Mouse (Mus musculus) ES-Bruce4 (cell line): ENCODE measurements around the gene Bub3. TPM values are rescaled to one million over a fixed set of nuclear protein-coding genes. Genes with fewer than 3 reads are reported as not detected.

Experiments used
- H3K27ac ChIP-seq: 2 replicates; pipeline ENCODE4 v1.5.1; 2012; ENCODE audit warnings: low read length, inconsistent platforms; ENCODE audit not compliant: insufficient read depth
- H3K27me3 ChIP-seq: 2 replicates; pipeline ENCODE4 v1.6.1; 2012; ENCODE audit warnings: mild to moderate bottlenecking, low read length, inconsistent platforms; ENCODE audit not compliant: control insufficient read depth, poor library complexity, insufficient read depth, severe bottlenecking
- H3K36me3 ChIP-seq: 2 replicates; pipeline ENCODE4 v1.6.1; 2012; ENCODE audit warnings: inconsistent platforms, mild to moderate bottlenecking, low read length, moderate library complexity; ENCODE audit not compliant: control insufficient read depth, poor library complexity, insufficient read depth, severe bottlenecking
- H3K4me1 ChIP-seq: one replicate; pipeline ENCODE4 v1.8.1; 2011; ENCODE audit warnings: low read length; ENCODE audit not compliant: control insufficient read depth, insufficient read depth
- H3K4me3 ChIP-seq: 2 replicates; pipeline ENCODE4 v1.5.1; 2011; ENCODE audit warnings: low read depth, mild to moderate bottlenecking, low read length
- H3K9ac ChIP-seq: 2 replicates; pipeline ENCODE4 v1.6.1; 2012; ENCODE audit warnings: low read depth, mild to moderate bottlenecking, inconsistent platforms; ENCODE audit not compliant: poor library complexity, severe bottlenecking
- H3K9me3 ChIP-seq: replicated peaks from 2 replicates; pipeline ENCODE4 v1.6.1; 2012; ENCODE audit warnings: mild to moderate bottlenecking, low read length, inconsistent platforms; ENCODE audit not compliant: control insufficient read depth, poor library complexity, insufficient read depth, severe bottlenecking
- CTCF ChIP-seq: IDR thresholded peaks from one replicate; pipeline ENCODE4 v1.8.1; 2011; ENCODE audit warnings: low read depth, low read length
- EP300 ChIP-seq: IDR thresholded peaks from 2 replicates; pipeline ENCODE4 v1.6.1; 2011; ENCODE audit warnings: low read depth, low read length; ENCODE audit not compliant: insufficient read depth
- POLR2A ChIP-seq: IDR thresholded peaks from one replicate; pipeline ENCODE4 v1.8.1; 2011; ENCODE audit warnings: low read length; ENCODE audit not compliant: insufficient read depth
- polyA plus RNA-seq: library from polyadenylated mRNA; stranded (reverse); fragments of >200 nt; gene quantifications from 2 replicates; pipeline ENCODE4 v1.2.4, GENCODE M21; 2011; ENCODE audit warnings: low read depth; ENCODE audit not compliant: missing spikeins, insufficient read depth, insufficient read length

Bub3 gene
- polyA plus RNA-seq, 1 experiment: 141 TPM

DNA sequence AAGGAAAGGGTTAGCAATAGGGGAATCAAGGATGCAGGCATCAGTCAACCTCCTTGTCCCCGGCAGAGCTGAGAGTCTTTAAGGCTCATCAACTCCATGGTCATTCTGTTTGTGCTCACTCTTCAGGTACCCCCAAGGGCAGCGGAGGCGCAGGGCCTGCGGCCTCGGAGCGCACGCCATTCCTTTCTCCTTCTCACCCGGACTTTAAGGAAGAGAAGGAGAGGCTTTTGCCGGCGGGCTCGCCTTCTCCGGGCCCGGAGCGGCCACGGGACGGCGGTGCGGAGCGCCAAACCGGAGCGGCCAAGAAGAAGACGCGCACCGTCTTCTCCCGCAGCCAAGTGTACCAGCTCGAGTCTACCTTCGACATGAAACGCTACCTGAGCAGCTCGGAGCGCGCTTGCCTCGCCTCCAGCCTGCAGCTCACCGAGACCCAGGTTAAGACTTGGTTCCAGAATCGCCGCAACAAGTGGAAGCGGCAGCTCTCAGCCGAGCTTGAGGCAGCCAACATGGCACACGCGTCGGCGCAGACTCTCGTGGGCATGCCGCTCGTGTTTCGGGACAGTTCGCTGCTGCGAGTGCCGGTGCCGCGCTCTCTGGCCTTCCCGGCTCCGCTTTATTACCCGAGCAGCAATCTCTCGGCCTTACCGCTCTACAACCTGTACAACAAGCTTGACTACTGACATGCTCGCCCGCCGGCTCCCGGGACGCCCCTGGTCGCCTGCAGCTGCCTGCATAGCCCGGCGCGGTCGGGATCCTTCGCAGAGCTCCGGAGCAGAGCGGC, 4.5 kb upstream of the Bub3 start:
- peak overlapping the region; percentile 31 for H3K9ac ChIP-seq
- no peak for TF ChIP-seq POLR2A
- TF ChIP-seq EP300: no peak
- TF ChIP-seq CTCF: no peak
- H3K36me3 ChIP-seq: no peaks in the 10 kb centered on the region
- no peaks in the 10 kb centered on the region for H3K4me1 ChIP-seq
- H3K9me3 ChIP-seq: no peaks in the 10 kb centered on the region
- peaks cover 48% of the 10 kb centered on the region for H3K27me3 ChIP-seq
- no peak overlapping the region for H3K27ac ChIP-seq
- H3K4me3 ChIP-seq: peak overlapping the region; percentile 52

DNA sequence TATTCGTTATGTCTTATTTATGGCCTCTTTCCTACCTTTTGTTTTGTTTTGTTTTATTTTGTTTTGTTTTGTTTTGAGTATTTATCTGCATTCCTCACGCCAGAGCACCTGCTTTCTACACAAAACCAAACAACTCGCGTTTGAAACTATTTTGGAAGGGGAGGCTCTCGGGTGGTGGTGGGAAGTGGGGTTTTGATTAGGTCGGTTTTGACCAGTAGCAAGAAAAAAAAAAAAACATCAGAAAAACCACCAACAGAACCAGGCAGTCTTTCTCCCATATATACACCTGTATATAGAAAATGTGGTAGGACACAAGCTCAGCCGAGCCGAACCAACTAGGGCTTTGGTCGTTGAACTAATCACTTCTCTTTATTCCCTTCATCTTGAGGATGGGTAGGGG, 3.9 kb upstream of the Bub3 start:
- TF ChIP-seq CTCF: no peak
- TF ChIP-seq EP300: no peak
- no peak for TF ChIP-seq POLR2A
- Histone ChIP-seq H3K4me3 (no peak overlapping the region), H3K9me3 (no peaks in the 10 kb centered on the region), H3K4me1 (no peaks in the 10 kb centered on the region), H3K27ac (no peak overlapping the region), H3K36me3 (no peaks in the 10 kb centered on the region), H3K27me3 (peaks cover 46% of the 10 kb centered on the region), H3K9ac (peak overlapping the region; percentile 31; the same call in 1 of the 2 replicates)

- Histone ChIP-seq H3K4me3 (peak overlapping the region; percentile 41), H3K4me1 (no peaks in the 10 kb centered on the region)
- TF ChIP-seq POLR2A: no peak
These were observed 3.3 kb upstream of the Bub3 start for GRCm38 (mm10) chr7:131556541-131557271.

GRCm38 (mm10) chr7:131557751-131558150, 2.3 kb upstream of the Bub3 start:
- Histone ChIP-seq H3K4me1 (no peaks in the 10 kb centered on the region), H3K27me3 (peaks cover 31% of the 10 kb centered on the region), H3K36me3 (peaks cover 7% of the 10 kb centered on the region), H3K9ac (no peak overlapping the region), H3K27ac (no peak overlapping the region), H3K4me3 (no peak overlapping the region), H3K9me3 (no peaks in the 10 kb centered on the region)
- TF ChIP-seq CTCF (no peak), POLR2A (no peak), EP300 (no peak)

More at GRCm38 (mm10) chr7:131556541-131557271, 3.3 kb upstream of the Bub3 start:
- Histone ChIP-seq H3K36me3 (peaks cover under 1% of the 10 kb centered on the region), H3K9me3 (no peaks in the 10 kb centered on the region), H3K27me3 (peaks cover 41% of the 10 kb centered on the region), H3K27ac (no peak overlapping the region), H3K9ac (peak overlapping the region; percentile 46)

DNA sequence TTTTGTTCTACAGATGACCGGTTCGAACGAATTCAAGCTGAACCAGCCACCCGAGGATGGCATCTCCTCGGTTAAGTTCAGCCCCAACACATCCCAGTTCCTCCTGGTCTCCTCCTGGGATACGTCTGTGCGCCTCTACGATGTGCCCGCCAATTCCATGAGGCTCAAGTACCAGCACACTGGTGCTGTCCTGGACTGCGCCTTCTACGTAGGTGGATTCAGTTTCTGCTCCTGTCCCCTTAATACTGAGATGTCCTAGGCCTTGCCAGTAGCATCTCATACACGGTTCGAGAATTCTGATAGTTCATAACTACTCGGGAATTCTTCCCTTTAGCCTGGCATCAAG, 648 bp downstream of the Bub3 start:
- Histone ChIP-seq H3K27me3 (peaks cover 10% of the 10 kb centered on the region), H3K9me3 (no peaks in the 10 kb centered on the region), H3K4me1 (no peaks in the 10 kb centered on the region), H3K27ac (peak overlapping the region; percentile 7; the same call in 1 of the 2 replicates), H3K9ac (peak overlapping the region; percentile 78), H3K4me3 (peak overlapping the region; percentile 85), H3K36me3 (peaks cover 34% of the 10 kb centered on the region)
- TF ChIP-seq CTCF (no peak), POLR2A (no peak), EP300 (no peak)

DNA sequence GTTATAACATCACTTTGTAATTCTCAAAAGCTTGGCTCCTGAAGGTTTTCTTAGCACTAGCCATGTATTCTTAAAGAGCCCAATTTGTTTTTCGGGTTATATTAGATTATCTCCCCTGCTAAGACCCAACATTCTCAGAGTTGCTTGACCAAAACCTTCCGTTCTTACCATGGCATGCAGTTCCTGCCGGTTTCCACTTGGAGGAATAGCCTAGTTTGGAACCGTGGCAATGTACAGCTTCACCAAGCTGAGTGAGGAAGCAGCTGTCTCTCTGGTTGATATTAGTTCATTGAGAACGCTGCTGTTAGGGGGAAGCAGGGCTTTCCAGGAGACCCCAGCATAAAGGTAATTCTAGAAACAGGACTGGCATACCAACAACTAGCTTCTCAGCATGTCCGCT, 15.2 kb downstream of the Bub3 start:
- Histone ChIP-seq H3K4me3 (no peak overlapping the region), H3K9me3 (no peaks in the 10 kb centered on the region), H3K27ac (no peak overlapping the region), H3K4me1 (no peaks in the 10 kb centered on the region), H3K27me3 (no peaks in the 10 kb centered on the region), H3K9ac (no peak overlapping the region), H3K36me3 (peaks cover 28% of the 10 kb centered on the region)
- TF ChIP-seq POLR2A: no peak
- TF ChIP-seq CTCF: no peak
- TF ChIP-seq EP300: no peak
